Mouse (Mus musculus): ENCODE measurements at regions not wholly inside any gene's neighbourhood (a gene's known extent, or its start where the extent isn't known, plus 50 kb on each side); places are given as distances from the start of the nearest gene placed in this dataset.

DNA sequence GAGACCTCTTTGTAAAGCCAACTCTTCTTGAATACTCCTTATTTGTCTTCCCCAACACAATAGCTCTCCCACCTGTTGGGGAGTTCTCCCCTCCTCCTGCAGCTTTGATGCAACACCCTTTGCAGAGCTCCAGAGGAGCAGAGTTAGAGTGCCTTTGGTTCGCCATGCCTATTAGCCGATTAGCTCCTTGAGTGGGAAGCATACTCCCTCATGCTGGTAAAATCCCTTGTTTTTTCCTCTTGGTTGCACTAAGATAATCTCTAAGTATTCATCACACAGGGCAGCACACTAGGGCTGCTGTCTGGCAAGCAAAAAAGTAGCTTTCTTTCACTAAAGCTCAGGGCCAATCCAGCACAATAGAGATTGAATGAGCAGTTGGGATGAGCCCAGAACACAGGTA, 350.4 kb downstream of the Fut8 start:
- no peak for DNase-seq (ENCODE audit: low read depth, low spot score)

- DNase-seq (ENCODE audit: low read depth, low spot score), result peak; percentile 86
Measured at GRCm38 (mm10) chr12:77589416-77589815, 351.5 kb downstream of the Fut8 start.

DNA sequence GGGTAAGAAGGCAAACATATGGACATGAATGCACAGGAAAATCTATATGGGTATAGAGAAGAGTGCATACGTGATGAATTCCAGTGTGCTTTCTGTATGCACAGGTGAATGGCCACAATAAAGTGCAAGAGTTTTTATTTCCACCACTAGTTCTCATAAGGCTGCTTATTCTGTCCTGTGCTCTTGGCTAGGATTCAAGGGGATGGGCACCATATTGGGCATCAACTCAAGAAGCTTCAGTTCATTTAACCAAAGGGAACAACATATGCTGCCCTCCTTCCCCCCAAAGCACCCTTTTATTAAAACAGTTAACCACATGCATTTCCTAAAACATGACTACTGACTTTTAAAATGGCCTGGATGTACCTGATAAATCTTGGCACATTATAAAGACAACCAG, 356.2 kb downstream of the Fut8 start:
- DNase-seq (ENCODE audit: low read depth, low spot score), result no peak

- DNase-seq (ENCODE audit: low read depth, low spot score), result no peak
Measured at GRCm38 (mm10) chr12:77594657-77595056, 356.7 kb downstream of the Fut8 start.

- DNase-seq (ENCODE audit: low read depth, low spot score), result no peak
Measured at GRCm38 (mm10) chr12:77595821-77596220, 357.9 kb downstream of the Fut8 start.

DNA sequence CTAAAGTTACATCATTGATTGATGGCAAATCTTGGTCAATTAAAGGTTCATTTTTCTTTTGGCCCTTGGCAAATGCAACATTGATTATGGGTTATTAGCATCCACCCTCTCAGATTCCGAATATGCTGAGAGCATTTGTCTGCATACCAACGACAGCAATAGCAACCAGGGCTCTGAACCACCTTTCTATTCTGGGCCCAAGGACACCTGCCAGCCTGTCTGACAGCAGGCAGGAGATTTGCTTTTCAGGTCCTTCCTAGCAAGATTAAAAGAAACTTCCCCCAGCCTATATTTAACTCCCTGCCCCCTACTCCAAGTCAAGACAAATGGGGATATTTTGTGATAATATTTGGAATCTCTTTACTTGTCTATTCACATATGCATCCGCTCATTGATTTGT, 358.8 kb downstream of the Fut8 start:
- peak; percentile 79 for DNase-seq (ENCODE audit: low read depth, low spot score)

- DNase-seq (ENCODE audit: low read depth, low spot score), result peak; percentile 80
Measured at GRCm38 (mm10) chr12:77597627-77598333, 359.9 kb downstream of the Fut8 start.

DNA sequence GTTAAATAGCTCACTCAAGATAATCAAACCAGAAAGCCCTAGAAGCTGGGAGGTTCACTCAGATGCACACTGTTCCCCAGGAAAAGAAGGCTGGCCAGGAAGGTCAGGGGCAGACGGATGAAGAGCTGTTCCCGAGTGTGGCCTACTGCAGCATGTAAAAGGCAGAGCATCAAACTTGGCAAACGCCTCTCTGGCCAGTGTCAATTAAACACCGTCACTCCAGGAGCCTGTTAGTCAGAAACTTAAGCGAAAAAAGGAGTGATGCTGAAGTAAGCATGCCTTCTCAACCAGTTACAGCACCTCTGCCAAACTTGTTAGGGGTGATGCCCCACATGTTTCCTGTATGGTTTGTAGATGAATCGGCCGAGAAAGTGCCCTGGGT, 360.4 kb downstream of the Fut8 start:
- DNase-seq (ENCODE audit: low read depth, low spot score), result peak; percentile 54

DNA sequence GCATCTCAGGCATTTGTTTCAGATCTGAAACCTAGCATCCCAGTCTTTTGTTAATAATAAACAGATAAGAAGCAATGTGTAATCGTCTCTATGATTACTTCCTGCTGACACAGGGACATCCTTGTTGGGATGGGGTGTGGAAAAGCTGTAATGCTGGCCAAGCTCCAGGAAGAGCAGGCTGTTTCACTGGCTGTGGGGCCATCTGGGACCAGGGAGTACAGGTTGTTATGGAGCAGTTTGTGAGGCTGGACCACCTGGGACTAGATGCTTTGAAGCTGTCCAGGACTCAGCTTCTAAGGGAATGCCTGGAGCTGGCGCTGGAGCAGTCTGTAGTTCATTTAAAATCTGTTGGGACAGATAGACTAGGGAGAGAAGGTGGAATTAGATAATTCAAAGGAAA, 361.5 kb downstream of the Fut8 start:
- peak; percentile 92 for DNase-seq (ENCODE audit: low read depth, low spot score)

DNA sequence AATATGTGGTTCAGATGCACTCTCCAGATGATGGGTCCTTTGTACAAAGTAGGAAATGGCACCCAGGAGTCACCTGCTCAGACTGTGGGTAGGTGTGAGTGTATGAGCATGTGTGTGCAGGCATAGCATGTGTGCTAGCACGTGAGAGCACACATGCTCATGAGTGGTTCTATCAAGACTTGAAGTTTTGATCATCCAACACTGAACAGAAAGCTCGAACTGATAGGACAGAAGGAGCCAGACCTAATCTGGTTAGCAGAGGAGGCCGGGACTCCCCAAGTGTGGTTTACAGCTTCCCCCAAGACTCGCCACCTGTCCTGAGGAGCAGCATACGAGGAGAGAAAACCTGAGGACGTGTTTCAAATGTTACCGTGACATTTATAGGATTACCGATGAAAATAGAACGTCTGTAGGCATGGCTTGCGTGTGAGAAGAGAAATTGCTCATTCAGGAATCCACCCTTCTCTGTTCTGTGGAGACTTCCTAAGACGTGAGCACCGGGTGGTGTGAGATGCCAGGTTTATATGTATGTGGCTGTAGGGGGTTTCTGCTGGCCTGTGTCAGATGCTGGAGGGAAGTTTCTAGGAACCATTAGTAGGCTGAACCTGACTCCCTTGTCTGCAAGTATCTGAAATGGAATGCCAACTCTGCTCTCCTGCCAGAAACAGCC, 366.0 kb downstream of the Fut8 start:
- peak; percentile 69 for DNase-seq (ENCODE audit: low read depth, low spot score)

GRCm38 (mm10) chr12:77617552-77617951, 379.6 kb downstream of the Fut8 start:
- DNase-seq (ENCODE audit: low read depth, low spot score), result peak; percentile 68

DNA sequence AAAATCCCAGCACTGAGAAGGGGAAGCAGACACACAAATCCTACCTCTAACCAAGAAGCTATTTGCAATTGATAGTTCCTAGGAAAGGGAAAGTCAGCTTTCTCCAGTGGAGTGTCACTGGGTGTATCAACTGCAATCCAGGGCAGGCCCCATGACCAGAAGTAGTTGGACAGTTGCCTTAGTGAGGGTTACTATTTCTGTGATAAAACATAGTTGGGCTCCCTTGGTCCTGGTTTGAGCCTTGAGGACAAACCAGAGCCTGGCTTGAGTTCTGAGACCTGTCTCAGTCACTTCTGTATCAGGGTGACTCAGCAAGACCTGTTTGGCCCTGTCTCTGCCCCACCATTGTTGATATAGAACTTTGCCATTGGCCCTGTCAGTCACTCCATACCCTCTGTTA, 384.3 kb downstream of the Fut8 start:
- DNase-seq (ENCODE audit: low read depth, low spot score), result no peak

GRCm38 (mm10) chr12:77624323-77624722, 386.4 kb downstream of the Fut8 start:
- DNase-seq (ENCODE audit: low read depth, low spot score), result peak; percentile 55

DNA sequence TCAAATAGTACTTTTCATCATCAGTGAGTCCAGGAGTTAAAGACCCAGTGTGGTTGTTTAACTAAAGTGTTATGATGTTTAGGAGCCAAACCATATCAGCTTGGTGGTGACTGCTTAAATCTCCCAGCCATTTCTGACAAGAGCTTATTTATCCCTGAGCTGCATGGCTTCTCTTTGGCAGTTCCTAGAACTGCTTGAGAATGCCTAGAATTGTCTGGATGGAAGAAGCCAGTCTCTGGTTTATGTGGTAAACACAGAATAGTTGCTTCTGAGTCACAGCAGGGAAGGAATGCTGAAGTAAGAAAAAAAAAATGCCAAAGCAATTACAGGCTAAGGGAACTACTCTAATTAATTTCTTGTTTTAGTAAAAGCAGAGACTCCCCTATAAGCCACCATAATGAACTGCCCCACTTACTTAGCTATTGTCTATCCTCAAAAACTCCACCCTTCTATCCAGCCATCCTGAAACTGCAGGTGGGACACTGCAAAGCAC, 390.5 kb downstream of the Fut8 start:
- no peak for DNase-seq (ENCODE audit: low read depth, low spot score)

GRCm38 (mm10) chr12:77633981-77634650, 396.2 kb downstream of the Fut8 start:
- peak; percentile 64 for DNase-seq (ENCODE audit: low read depth, low spot score)

DNA sequence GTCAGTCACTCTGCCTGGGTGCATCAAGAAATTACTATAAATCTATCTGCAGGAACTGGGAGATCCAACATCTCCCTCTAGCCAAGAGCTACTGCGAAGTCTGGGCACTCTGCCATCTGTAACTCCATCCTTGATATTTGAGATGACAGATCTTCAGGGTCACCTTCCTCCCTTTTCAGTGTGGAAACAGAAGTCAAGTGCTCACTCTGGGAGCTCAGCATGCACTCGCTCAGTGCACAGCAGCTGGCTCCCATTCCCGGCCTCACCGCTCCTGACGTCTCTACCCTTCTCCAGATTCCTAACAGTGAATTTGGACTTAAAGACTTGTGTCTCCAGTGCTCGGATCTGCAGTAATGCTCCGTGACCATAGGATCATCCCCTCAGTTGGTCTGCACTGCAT, 400.3 kb downstream of the Fut8 start:
- DNase-seq (ENCODE audit: low read depth, low spot score), result peak; percentile 85

- DNase-seq (ENCODE audit: low read depth, low spot score), result no peak
Measured at GRCm38 (mm10) chr12:77642336-77642735, 404.4 kb downstream of the Fut8 start.

- DNase-seq (ENCODE audit: low read depth, low spot score), result no peak
Measured at GRCm38 (mm10) chr12:77647841-77648240, 409.9 kb downstream of the Fut8 start.

DNA sequence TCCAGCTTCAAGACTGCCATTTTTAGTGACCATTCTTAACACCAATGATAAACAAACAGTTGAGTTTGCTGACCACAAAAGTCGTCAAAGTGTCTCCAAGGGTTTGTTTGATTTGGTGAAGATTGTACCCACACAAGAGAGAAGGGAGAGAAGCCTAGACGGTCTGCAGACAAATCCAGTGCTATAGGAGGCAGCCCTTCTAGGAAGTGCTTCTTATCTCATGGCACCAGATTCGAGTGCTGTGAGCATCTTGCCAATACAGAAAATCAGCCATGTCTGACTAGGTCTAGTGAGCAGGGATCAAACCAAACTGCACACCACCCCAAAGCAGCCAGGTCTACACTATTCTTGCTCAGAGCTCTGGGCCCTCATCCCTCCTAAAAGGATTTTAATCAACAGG, 416.4 kb downstream of the Fut8 start:
- no peak for DNase-seq (ENCODE audit: low read depth, low spot score)

DNA sequence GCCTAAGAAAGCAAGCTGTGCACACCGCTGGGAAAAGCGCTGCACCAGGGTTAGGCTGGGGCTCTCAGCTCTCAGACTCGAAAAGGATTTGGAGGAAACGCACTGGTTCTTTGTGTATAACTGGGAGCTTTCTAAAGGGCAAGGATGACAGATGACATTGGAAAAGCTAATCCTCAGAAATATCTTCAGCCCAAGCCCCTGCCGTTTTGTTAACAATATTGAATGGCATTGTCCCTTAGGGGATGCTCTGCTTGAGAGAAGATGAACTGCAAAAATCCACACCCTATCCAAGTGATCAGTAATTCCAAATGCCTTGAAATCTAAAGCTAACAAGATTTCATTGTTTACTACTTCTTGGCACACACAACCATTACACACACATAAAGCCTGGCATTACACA, 419.1 kb downstream of the Fut8 start:
- DNase-seq (ENCODE audit: low read depth, low spot score), result no peak

GRCm38 (mm10) chr12:77657878-77658277, 420.0 kb downstream of the Fut8 start:
- no peak for DNase-seq (ENCODE audit: low read depth, low spot score)

DNA sequence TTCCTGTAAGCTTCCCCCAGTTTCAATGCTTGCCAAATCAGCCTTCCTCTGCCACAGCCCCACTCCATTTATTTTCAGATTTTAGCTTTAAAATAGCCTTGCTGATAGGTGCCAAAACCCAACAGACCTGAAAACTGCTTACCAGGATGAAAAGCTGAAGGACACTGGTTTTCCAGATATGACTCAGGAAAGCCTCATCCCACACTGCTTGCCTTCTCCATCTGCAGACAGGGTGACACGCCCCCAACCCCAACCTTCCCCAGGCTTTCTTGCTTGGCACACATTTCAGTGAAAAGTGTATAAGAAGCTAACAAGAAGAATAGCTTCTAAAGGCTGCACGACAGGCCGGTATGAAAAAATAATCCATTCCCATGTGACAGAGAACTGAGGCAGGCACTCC, 425.3 kb downstream of the Fut8 start:
- peak; percentile 84 for DNase-seq (ENCODE audit: low read depth, low spot score)

Data from brain, adult 2 months (tissue).